11 mouse cellular contexts compared by ENCODE assay signal in the genomic region with DNA sequence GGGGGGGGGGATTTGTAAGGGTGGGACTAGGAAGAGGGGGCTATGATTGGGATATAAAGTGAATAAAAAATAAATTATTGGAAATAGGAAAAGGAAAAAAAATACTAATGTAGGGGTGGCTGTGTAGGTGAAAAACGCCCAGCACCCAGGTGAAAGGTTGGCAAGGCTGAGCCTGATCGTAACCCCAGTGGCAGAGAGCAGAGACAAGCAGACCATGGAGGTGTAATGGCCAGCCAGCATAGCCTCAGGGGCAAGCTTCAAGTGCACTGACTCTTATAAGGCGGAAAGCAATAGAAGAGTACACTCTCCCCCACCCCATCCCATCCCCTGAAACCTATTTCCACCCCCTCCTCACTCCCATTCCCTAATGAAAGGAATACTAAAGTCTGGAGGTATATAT. TPM values are rescaled to one million over a fixed set of nuclear protein-coding genes. Genes with fewer than 3 reads are reported as not detected.
A peak's percentile ranks its signal among the peaks of the same experiment; 100 is the strongest.
DNase-seq lines count a peak whose midpoint lies in the region; ATAC-seq and TF ChIP-seq lines count a peak whose summit lies in the region.
"Had no signal": no experiment of that assay in that cellular context is flagged by ENCODE, and none has a peak within 500 bp of the region (broad histone marks: within the 10 kb centered on the region; RNA-seq: fewer than 3 reads in every experiment).

No protein-coding gene starts in this region.

- H3K4me2 ChIP-seq in forebrain, embryonic 13.5 days, result no peak overlapping the region
- no peak overlapping the region for H3K4me2 ChIP-seq in forebrain, embryonic 16.5 days (ENCODE audit: low read length)
- peak overlapping the region; percentile 45 for H3K4me2 ChIP-seq in intestine, embryonic 16.5 days (ENCODE audit: low read depth, low read length)
- H3K4me2 ChIP-seq in midbrain, postnatal 0 days (ENCODE audit: low read depth, low read length, poor library complexity, severe bottlenecking), result no peak overlapping the region

- H3K36me3 ChIP-seq in forebrain, embryonic 13.5 days (ENCODE audit: poor library complexity, severe bottlenecking), result peaks cover 20% of the 10 kb centered on the region
- H3K36me3 ChIP-seq in forebrain, embryonic 16.5 days (ENCODE audit: control insufficient read depth, insufficient read depth), result peaks cover 7% of the 10 kb centered on the region
- H3K36me3 ChIP-seq in intestine, embryonic 16.5 days (ENCODE audit: control insufficient read depth, insufficient read depth, low read length), result peaks cover 16% of the 10 kb centered on the region
- H3K36me3 ChIP-seq in midbrain, postnatal 0 days (ENCODE audit: insufficient read depth, low read length), result peaks cover 18% of the 10 kb centered on the region

- H3K4me3 ChIP-seq in forebrain, embryonic 13.5 days, result no peak overlapping the region
- H3K4me3 ChIP-seq in forebrain, embryonic 16.5 days (replicated peaks; ENCODE audit: low read length), result no peak overlapping the region
- H3K4me3 ChIP-seq in layer of hippocampus, adult 2 months, result no peak overlapping the region
- no peak overlapping the region for H3K4me3 ChIP-seq in intestine, embryonic 16.5 days (ENCODE audit: low read length)
- no peak overlapping the region for H3K4me3 ChIP-seq in midbrain, postnatal 0 days (ENCODE audit: low read depth, low read length)

- no peak for TF ChIP-seq CTCF in layer of hippocampus, adult 2 months (conservative IDR thresholded peaks at IDR 0.05)
- no peak for TF ChIP-seq CTCF in midbrain, postnatal 0 days (IDR thresholded peaks at IDR 0.05)

- H3K27me3 ChIP-seq in forebrain, embryonic 13.5 days, result no peaks in the 10 kb centered on the region
- H3K27me3 ChIP-seq in forebrain, embryonic 16.5 days (replicated peaks; ENCODE audit: control insufficient read depth, insufficient read depth, low read length), result no peaks in the 10 kb centered on the region
- H3K27me3 ChIP-seq in intestine, embryonic 16.5 days (replicated peaks; ENCODE audit: control insufficient read depth, insufficient read depth, low read length), result no peaks in the 10 kb centered on the region
- no peaks in the 10 kb centered on the region for H3K27me3 ChIP-seq in midbrain, postnatal 0 days (ENCODE audit: insufficient read depth, low read length)

- 78% methylated on average over 3 of the region's 3 CpGs for WGBS in forebrain, embryonic 13.5 days
- 89% methylated on average over 3 of the region's 3 CpGs for WGBS in forebrain, embryonic 16.5 days
- WGBS in intestine, embryonic 16.5 days, result 88% methylated on average over 3 of the region's 3 CpGs
- 84% methylated on average over 3 of the region's 3 CpGs for WGBS in midbrain, postnatal 0 days

- no peak for ATAC-seq in forebrain, embryonic 13.5 days
- no peak for ATAC-seq in forebrain, embryonic 16.5 days
- no peak for ATAC-seq in intestine, embryonic 16.5 days
- ATAC-seq in midbrain, postnatal 0 days (ENCODE audit: low FRiP score), result no peak

- H3K27ac ChIP-seq in forebrain, embryonic 13.5 days, result no peak overlapping the region
- H3K27ac ChIP-seq in forebrain, embryonic 16.5 days (ENCODE audit: low read length), result no peak overlapping the region
- peak overlapping the region; percentile 98; the same call in 1 of the 2 replicates for H3K27ac ChIP-seq in layer of hippocampus, adult 2 months
- no peak overlapping the region for H3K27ac ChIP-seq in intestine, embryonic 16.5 days (ENCODE audit: low read length)
- H3K27ac ChIP-seq in midbrain, postnatal 0 days (ENCODE audit: low read depth, low read length), result peak overlapping the region; percentile 95; the same call in 1 of the 2 replicates

- peaks cover 22% of the 10 kb centered on the region for H3K4me1 ChIP-seq in forebrain, embryonic 13.5 days
- H3K4me1 ChIP-seq in forebrain, embryonic 16.5 days (replicated peaks; ENCODE audit: control insufficient read depth, insufficient read depth, low read length), result peaks cover 13% of the 10 kb centered on the region
- peaks cover 22% of the 10 kb centered on the region for H3K4me1 ChIP-seq in intestine, embryonic 16.5 days (ENCODE audit: control insufficient read depth, insufficient read depth, low read length)
- peaks cover 7% of the 10 kb centered on the region; the same call in 1 of the 2 replicates for H3K4me1 ChIP-seq in midbrain, postnatal 0 days (ENCODE audit: insufficient read depth, low read length)

- no peaks in the 10 kb centered on the region for H3K9me3 ChIP-seq in forebrain, embryonic 13.5 days (replicated peaks)
- no peaks in the 10 kb centered on the region for H3K9me3 ChIP-seq in forebrain, embryonic 16.5 days (ENCODE audit: control insufficient read depth, low read length)
- H3K9me3 ChIP-seq in intestine, embryonic 16.5 days (ENCODE audit: control insufficient read depth, low read length), result no peaks in the 10 kb centered on the region
- no peaks in the 10 kb centered on the region for H3K9me3 ChIP-seq in midbrain, postnatal 0 days (ENCODE audit: low read length)

- 0 out of 2 replicates have a peak overlapping the region, but pooled peaks have one; percentile 16 for H3K9ac ChIP-seq in forebrain, embryonic 13.5 days
- no peak overlapping the region for H3K9ac ChIP-seq in forebrain, embryonic 16.5 days (replicated peaks; ENCODE audit: low read depth, low read length)
- peak overlapping the region; percentile 30; the same call in 1 of the 2 replicates for H3K9ac ChIP-seq in intestine, embryonic 16.5 days (ENCODE audit: low read depth, low read length)
- no peak overlapping the region for H3K9ac ChIP-seq in midbrain, postnatal 0 days (replicated peaks; ENCODE audit: low read length, poor library complexity, severe bottlenecking)

- no peak for DNase-seq in layer of hippocampus, adult 2 months (ENCODE audit: low spot score in 2 of 2)
- DNase-seq in layer of hippocampus, adult 11-12 months (ENCODE audit: low spot score), result no peak
- no peak for DNase-seq in midbrain, postnatal 0 days (ENCODE audit: low spot score)
- DNase-seq in right cerebral cortex, adult 18-20 months, result no peak
- DNase-seq in frontal cortex, postnatal 36 days (ENCODE audit: low spot score in 2 of 2), result no peak
- DNase-seq: kidney, adult 9 months had no signal

RNA-seq across cellular contexts. Expression of gene Xbp1, which starts 0.8 kb away (rescaled TPM):
- 90.6 and 95.2 TPM in 2 replicates for polyA plus RNA-seq in forebrain, embryonic 13.5 days (2015; fragmentation: Nextera tagmentation; extraction: Ambion mirVana)
- polyA plus RNA-seq in forebrain, embryonic 16.5 days (2015; fragmentation: Nextera tagmentation; extraction: Ambion mirVana), result 135 and 146 TPM in 2 replicates
- 10 to 100 TPM; 87.6 to 94.5 TPM for total RNA-seq in layer of hippocampus, adult 2 months (2021)
- polyA plus RNA-seq in intestine, embryonic 16.5 days (2015; fragmentation: Nextera tagmentation; extraction: Ambion mirVana), result 222 and 249 TPM in 2 replicates
- 120 and 124 TPM in 2 replicates for total RNA-seq in midbrain, postnatal 0 days (2014; rRNA removed)
- 89.5 and 97.4 TPM in 2 replicates for polyA plus RNA-seq in midbrain, postnatal 0 days (2015; fragmentation: Nextera tagmentation; extraction: Ambion mirVana)

RNA-seq across cellular contexts. Expression of gene Ccdc117, which starts 22.3 kb away (rescaled TPM):
- 15.1 and 15.4 TPM in 2 replicates for polyA plus RNA-seq in forebrain, embryonic 13.5 days (2015; fragmentation: Nextera tagmentation; extraction: Ambion mirVana)
- polyA plus RNA-seq in forebrain, embryonic 16.5 days (2015; fragmentation: Nextera tagmentation; extraction: Ambion mirVana), result 12.3 and 15.5 TPM in 2 replicates
- 10 to 100 TPM; 11.8 to 13.9 TPM for total RNA-seq in layer of hippocampus, adult 2 months (2021)
- 11.1 and 11.9 TPM in 2 replicates for polyA plus RNA-seq in intestine, embryonic 16.5 days (2015; fragmentation: Nextera tagmentation; extraction: Ambion mirVana)
- total RNA-seq in midbrain, postnatal 0 days (2014; rRNA removed), result 8.2 and 13.0 TPM in 2 replicates
- polyA plus RNA-seq in midbrain, postnatal 0 days (2015; fragmentation: Nextera tagmentation; extraction: Ambion mirVana), result 4.9 and 6.1 TPM in 2 replicates

RNA-seq across cellular contexts. Expression of gene Ankrd36, which starts 49.8 kb away (rescaled TPM):
- polyA plus RNA-seq in forebrain, embryonic 13.5 days (2015; fragmentation: Nextera tagmentation; extraction: Ambion mirVana), result not detected in 2 replicates
- not detected in 2 replicates for polyA plus RNA-seq in forebrain, embryonic 16.5 days (2015; fragmentation: Nextera tagmentation; extraction: Ambion mirVana)
- total RNA-seq in layer of hippocampus, adult 2 months (2021), result not detected
- polyA plus RNA-seq in intestine, embryonic 16.5 days (2015; fragmentation: Nextera tagmentation; extraction: Ambion mirVana), result not detected in 2 replicates
- total RNA-seq in midbrain, postnatal 0 days (2014; rRNA removed), result not detected in 2 replicates
- 0.11 TPM in 1 of 2 replicates, not detected in the other for polyA plus RNA-seq in midbrain, postnatal 0 days (2015; fragmentation: Nextera tagmentation; extraction: Ambion mirVana)
- total RNA-seq: left cerebral cortex, postnatal 25 days had no signal
- polyA plus RNA-seq: neural tube, embryonic 11.5 days had no signal

Comparison
In these comparisons a context has a peak if more than half of its experiments do, and no peak if none do; other contexts are left out.
1. H3K9ac ChIP-seq: peak in forebrain, embryonic 13.5 days (single experiment) and intestine, embryonic 16.5 days (single experiment); none in forebrain, embryonic 16.5 days (single experiment) and midbrain, postnatal 0 days (single experiment).
2. H3K27ac ChIP-seq: peak in layer of hippocampus, adult 2 months (single experiment) and midbrain, postnatal 0 days (single experiment); none in forebrain, embryonic 13.5 days (single experiment), forebrain, embryonic 16.5 days (single experiment) and intestine, embryonic 16.5 days (single experiment).